Mouse (Mus musculus): ENCODE results near the gene Slc38a1. TPM values are rescaled to one million over a fixed set of nuclear protein-coding genes. Genes with fewer than 3 reads are reported as not detected.
"Not testable (repeated sequence)": the region's sequence is repeated elsewhere in the genome, so short reads cannot be mapped to it uniquely, and the experiment has no call there.

Gene Slc38a1
- polyA plus RNA-seq, 1 experiment from 2014 or later = 81.9 TPM

DNA sequence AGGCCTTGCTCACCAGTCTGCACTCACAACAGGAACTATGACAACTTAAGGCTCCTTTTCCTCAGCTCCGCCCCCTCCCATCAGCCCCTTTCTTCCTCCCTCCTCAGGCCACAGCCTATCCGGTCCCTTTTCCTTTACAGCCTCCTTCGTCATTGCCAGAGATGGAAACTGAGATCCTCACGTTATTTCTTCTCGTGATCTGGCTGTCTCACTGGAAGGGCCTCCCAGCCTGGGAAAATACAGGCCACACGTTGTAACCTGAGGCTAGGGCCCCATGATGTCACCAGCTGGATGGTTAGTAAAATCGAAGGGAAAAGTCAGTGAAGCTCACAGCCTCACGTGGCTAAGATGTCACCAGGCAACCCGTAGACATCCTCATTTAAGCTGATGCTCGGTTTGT, 4.5 kb downstream of the Slc38a1 start:
- Histone ChIP-seq H3K27me3 (ENCODE audit: control insufficient read depth, insufficient read depth, low read length) (no peaks in the 10 kb centered on the region), H3K4me2 (0 out of 2 replicates have a peak overlapping the region, but pooled peaks have one; percentile 23), H3K9me3 (replicated peaks; ENCODE audit: control insufficient read depth, low read length) (no peaks in the 10 kb centered on the region), H3K4me1 (ENCODE audit: control insufficient read depth, insufficient read depth, low read length) (peaks cover 23% of the 10 kb centered on the region), H3K27ac (ENCODE audit: low read depth, low read length) (no peak overlapping the region), H3K36me3 (ENCODE audit: control insufficient read depth, insufficient read depth, low read length) (peaks cover 14% of the 10 kb centered on the region; the same call in 1 of the 2 replicates), H3K4me3 (ENCODE audit: low read depth, low read length) (no peak overlapping the region), H3K9ac (ENCODE audit: low read depth, low read length) (no peak overlapping the region)
- no peak for ATAC-seq (replicated peaks; ENCODE audit: insufficient number of reproducible peaks, low FRiP score, low TSS enrichment)
- WGBS (ENCODE audit: insufficient replicate concordance) = 55% methylated on average over 10 of the region's 10 CpGs

- Histone ChIP-seq H3K36me3 (ENCODE audit: control insufficient read depth, insufficient read depth, low read length) (peaks cover 17% of the 10 kb centered on the region; the same call in 1 of the 2 replicates), H3K4me3 (ENCODE audit: low read depth, low read length) (no peak overlapping the region), H3K27me3 (ENCODE audit: control insufficient read depth, insufficient read depth, low read length) (no peaks in the 10 kb centered on the region), H3K4me1 (ENCODE audit: control insufficient read depth, insufficient read depth, low read length) (peaks cover 27% of the 10 kb centered on the region), H3K9me3 (replicated peaks; ENCODE audit: control insufficient read depth, low read length) (no peaks in the 10 kb centered on the region), H3K4me2 (peak overlapping the region; percentile 19; the same call in 1 of the 2 replicates), H3K27ac (ENCODE audit: low read depth, low read length) (no peak overlapping the region), H3K9ac (ENCODE audit: low read depth, low read length) (no peak overlapping the region)
- WGBS (ENCODE audit: insufficient replicate concordance) = 76% methylated on average over 19 of the region's 19 CpGs
- ATAC-seq (replicated peaks; ENCODE audit: insufficient number of reproducible peaks, low FRiP score, low TSS enrichment) = no peak
Observed at GRCm38 (mm10) chr15:96634670-96635405, 7.9 kb downstream of the Slc38a1 start.

DNA sequence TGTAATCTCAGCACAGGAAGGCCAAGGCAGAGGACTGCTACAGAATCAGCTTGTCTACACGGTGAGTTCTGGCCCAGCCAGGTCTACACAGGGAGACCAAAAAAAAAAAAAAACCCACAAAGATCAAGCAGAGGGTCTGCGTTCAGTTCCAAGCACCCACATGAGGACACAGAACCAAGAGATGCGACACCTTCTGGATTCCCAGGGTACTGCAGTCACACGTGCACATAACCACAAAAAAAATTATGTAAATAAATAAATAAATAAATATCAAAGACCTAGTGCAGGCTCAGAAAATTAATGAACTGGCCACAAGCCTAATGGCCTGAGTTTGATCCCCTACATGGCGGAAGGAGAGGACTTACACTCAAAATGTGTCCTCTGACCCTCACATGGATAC, 10.5 kb downstream of the Slc38a1 start:
- WGBS (ENCODE audit: insufficient replicate concordance) = 94% methylated on average over 5 of the region's 5 CpGs
- Histone ChIP-seq H3K27ac (ENCODE audit: low read depth, low read length) (no peak overlapping the region), H3K4me3 (ENCODE audit: low read depth, low read length) (no peak overlapping the region), H3K36me3 (ENCODE audit: control insufficient read depth, insufficient read depth, low read length) (peaks cover 17% of the 10 kb centered on the region; the same call in 1 of the 2 replicates), H3K4me2 (no peak overlapping the region), H3K4me1 (ENCODE audit: control insufficient read depth, insufficient read depth, low read length) (peaks cover 24% of the 10 kb centered on the region), H3K27me3 (ENCODE audit: control insufficient read depth, insufficient read depth, low read length) (no peaks in the 10 kb centered on the region), H3K9ac (ENCODE audit: low read depth, low read length) (no peak overlapping the region), H3K9me3 (replicated peaks; ENCODE audit: control insufficient read depth, low read length) (no peaks in the 10 kb centered on the region)
- no peak for ATAC-seq (replicated peaks; ENCODE audit: insufficient number of reproducible peaks, low FRiP score, low TSS enrichment)

GRCm38 (mm10) chr15:96631107-96631718, 11.5 kb downstream of the Slc38a1 start:
- no peak for ATAC-seq (replicated peaks; ENCODE audit: insufficient number of reproducible peaks, low FRiP score, low TSS enrichment)
- peaks cover 32% of the 10 kb centered on the region for H3K4me1 ChIP-seq (ENCODE audit: control insufficient read depth, insufficient read depth, low read length)

DNA sequence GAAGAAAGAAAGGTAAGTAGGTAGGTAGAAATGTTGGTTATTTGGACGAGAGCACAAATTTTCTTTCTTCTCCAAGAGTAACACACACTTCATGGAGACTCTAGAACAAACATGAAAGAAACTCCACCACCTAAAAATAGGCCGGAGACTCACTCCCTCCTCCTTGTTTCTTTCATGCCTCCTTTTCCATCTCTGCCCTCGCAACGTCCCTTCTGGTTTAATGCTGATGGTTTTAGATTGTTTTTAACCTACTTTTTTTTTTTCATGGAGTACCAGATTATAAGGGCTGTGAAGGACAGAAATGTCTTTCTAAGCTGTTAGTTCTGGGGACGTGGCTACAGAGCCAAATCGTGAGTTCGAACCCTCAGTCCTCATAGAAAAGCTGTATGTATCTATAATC, 14.5 kb downstream of the Slc38a1 start:
- Histone ChIP-seq H3K9ac (ENCODE audit: low read depth, low read length) (no peak overlapping the region), H3K4me2 (no peak overlapping the region), H3K27ac (ENCODE audit: low read depth, low read length) (no peak overlapping the region), H3K4me1 (ENCODE audit: control insufficient read depth, insufficient read depth, low read length) (peaks cover 25% of the 10 kb centered on the region), H3K36me3 (ENCODE audit: control insufficient read depth, insufficient read depth, low read length) (peaks cover 10% of the 10 kb centered on the region), H3K4me3 (ENCODE audit: low read depth, low read length) (no peak overlapping the region), H3K9me3 (replicated peaks; ENCODE audit: control insufficient read depth, low read length) (no peaks in the 10 kb centered on the region), H3K27me3 (ENCODE audit: control insufficient read depth, insufficient read depth, low read length) (no peaks in the 10 kb centered on the region)
- 78% methylated on average over 7 of the region's 7 CpGs for WGBS (ENCODE audit: insufficient replicate concordance)
- no peak for ATAC-seq (replicated peaks; ENCODE audit: insufficient number of reproducible peaks, low FRiP score, low TSS enrichment)

More at GRCm38 (mm10) chr15:96631107-96631718, 11.5 kb downstream of the Slc38a1 start:
- 81% methylated on average over 13 of the region's 13 CpGs for WGBS (ENCODE audit: insufficient replicate concordance)
- Histone ChIP-seq H3K4me2 (no peak overlapping the region), H3K9me3 (replicated peaks; ENCODE audit: control insufficient read depth, low read length) (no peaks in the 10 kb centered on the region), H3K27me3 (ENCODE audit: control insufficient read depth, insufficient read depth, low read length) (no peaks in the 10 kb centered on the region), H3K36me3 (ENCODE audit: control insufficient read depth, insufficient read depth, low read length) (peaks cover 16% of the 10 kb centered on the region; the same call in 1 of the 2 replicates), H3K4me3 (ENCODE audit: low read depth, low read length) (no peak overlapping the region), H3K27ac (ENCODE audit: low read depth, low read length) (no peak overlapping the region), H3K9ac (ENCODE audit: low read depth, low read length) (no peak overlapping the region)

GRCm38 (mm10) chr15:96626871-96627270, 15.8 kb downstream of the Slc38a1 start:
- peak; percentile 44; the same call in 1 of the 2 replicates for ATAC-seq (replicated peaks; ENCODE audit: insufficient number of reproducible peaks, low FRiP score, low TSS enrichment)
- peak overlapping the region; percentile 47 for H3K27ac ChIP-seq (ENCODE audit: low read depth, low read length)
- H3K4me2 ChIP-seq = peak overlapping the region; percentile 3
- no peaks in the 10 kb centered on the region for H3K27me3 ChIP-seq (ENCODE audit: control insufficient read depth, insufficient read depth, low read length)
- H3K9me3 ChIP-seq (replicated peaks; ENCODE audit: control insufficient read depth, low read length) = peaks cover 4% of the 10 kb centered on the region; the same call in 1 of the 2 replicates
- H3K9ac ChIP-seq (ENCODE audit: low read depth, low read length) = no peak overlapping the region
- H3K36me3 ChIP-seq (ENCODE audit: control insufficient read depth, insufficient read depth, low read length) = peaks cover 17% of the 10 kb centered on the region
- 51% methylated on average over 5 of the region's 5 CpGs for WGBS (ENCODE audit: insufficient replicate concordance)
- no peak overlapping the region for H3K4me3 ChIP-seq (ENCODE audit: low read depth, low read length)
- H3K4me1 ChIP-seq (ENCODE audit: control insufficient read depth, insufficient read depth, low read length) = peaks cover 22% of the 10 kb centered on the region

GRCm38 (mm10) chr15:96625012-96625411, 17.7 kb downstream of the Slc38a1 start:
- H3K4me2 ChIP-seq; H3K27me3 ChIP-seq (ENCODE audit: control insufficient read depth, insufficient read depth, low read length); H3K4me3 ChIP-seq (ENCODE audit: low read depth, low read length); ATAC-seq (replicated peaks; ENCODE audit: insufficient number of reproducible peaks, low FRiP score, low TSS enrichment); H3K9me3 ChIP-seq (replicated peaks; ENCODE audit: control insufficient read depth, low read length); H3K9ac ChIP-seq (ENCODE audit: low read depth, low read length); H3K27ac ChIP-seq (ENCODE audit: low read depth, low read length): not testable (repeated sequence)
- WGBS (ENCODE audit: insufficient replicate concordance) = 92% methylated on average over 9 of the region's 9 CpGs
- Histone ChIP-seq H3K4me1 (ENCODE audit: control insufficient read depth, insufficient read depth, low read length) (peaks cover 15% of the 10 kb centered on the region), H3K36me3 (ENCODE audit: control insufficient read depth, insufficient read depth, low read length) (peaks cover 17% of the 10 kb centered on the region)

DNA sequence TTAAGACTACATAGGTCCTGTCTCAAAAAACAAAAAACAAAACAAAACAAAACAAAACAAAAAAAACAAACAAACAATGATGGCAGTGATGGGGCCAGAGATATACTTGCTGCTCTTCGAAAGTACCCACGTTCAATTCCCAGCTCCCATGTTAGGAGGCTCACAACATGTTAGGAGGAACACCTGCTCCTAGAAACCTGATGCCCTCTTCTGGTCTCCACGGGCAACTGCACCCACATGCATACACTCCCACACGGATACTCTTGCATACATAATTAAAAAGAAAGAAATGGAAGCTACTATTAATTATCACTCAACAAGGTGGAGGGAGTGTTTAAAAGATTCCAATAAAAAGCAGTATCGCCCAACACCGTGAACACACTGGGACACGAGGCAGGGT, 20.3 kb downstream of the Slc38a1 start:
- H3K9me3 ChIP-seq (replicated peaks; ENCODE audit: control insufficient read depth, low read length) = peaks cover 4% of the 10 kb centered on the region; the same call in 1 of the 2 replicates
- peaks cover 9% of the 10 kb centered on the region for H3K4me1 ChIP-seq (ENCODE audit: control insufficient read depth, insufficient read depth, low read length)
- no peak overlapping the region for H3K27ac ChIP-seq (ENCODE audit: low read depth, low read length)
- H3K27me3 ChIP-seq (ENCODE audit: control insufficient read depth, insufficient read depth, low read length) = no peaks in the 10 kb centered on the region
- no peak overlapping the region for H3K9ac ChIP-seq (ENCODE audit: low read depth, low read length)
- WGBS (ENCODE audit: insufficient replicate concordance) = 97% methylated on average over 7 of the region's 7 CpGs
- H3K4me3 ChIP-seq (ENCODE audit: low read depth, low read length) = no peak overlapping the region
- H3K36me3 ChIP-seq (ENCODE audit: control insufficient read depth, insufficient read depth, low read length) = peaks cover 18% of the 10 kb centered on the region
- no peak overlapping the region for H3K4me2 ChIP-seq
- ATAC-seq (replicated peaks; ENCODE audit: insufficient number of reproducible peaks, low FRiP score, low TSS enrichment) = no peak

Data from heart, embryonic 11.5 days (tissue).